Mouse (Mus musculus): ENCODE results near the gene Gpr152. TPM values are rescaled to one million over a fixed set of nuclear protein-coding genes. Genes with fewer than 3 reads are reported as not detected.

Gene Gpr152
- polyA plus RNA-seq, 1 experiment from 2014 or later: not detected

- Histone ChIP-seq H3K9me3 (ENCODE audit: control insufficient read depth, low read length) (no peaks in the 10 kb centered on the region), H3K4me2 (replicated peaks; ENCODE audit: low read depth) (no peak overlapping the region), H3K4me1 (replicated peaks; ENCODE audit: control insufficient read depth, insufficient read depth) (no peaks in the 10 kb centered on the region), H3K9ac (ENCODE audit: low read length) (no peak overlapping the region), H3K27ac (replicated peaks) (no peak overlapping the region), H3K4me3 (ENCODE audit: low read depth, low read length) (no peak overlapping the region), H3K36me3 (ENCODE audit: control insufficient read depth, insufficient read depth, low read length) (peaks cover 14% of the 10 kb centered on the region; the same call in 1 of the 2 replicates), H3K27me3 (ENCODE audit: control insufficient read depth, insufficient read depth, low read length) (no peaks in the 10 kb centered on the region)
- no peak for DNase-seq (ENCODE audit: low spot score)
- no peak for TF ChIP-seq EP300 (optimal IDR thresholded peaks at IDR 0.05)
- no peak for TF ChIP-seq CTCF (IDR thresholded peaks at IDR 0.05; ENCODE audit: low read depth)
- WGBS: 74% methylated on average over 5 of the region's 5 CpGs
- no peak for ATAC-seq (ENCODE audit: low FRiP score, low TSS enrichment)
Observed at GRCm38 (mm10) chr19:4151488-4151860, 11.9 kb downstream of the Gpr152 start.

- no peak overlapping the region for H3K27ac ChIP-seq (replicated peaks)
- H3K4me3 ChIP-seq (ENCODE audit: low read depth, low read length): no peak overlapping the region
- no peak overlapping the region for H3K4me2 ChIP-seq (replicated peaks; ENCODE audit: low read depth)
- no peak for ATAC-seq (ENCODE audit: low FRiP score, low TSS enrichment)
- whole genome bisulfite sequencing: 85% methylated on average over 5 of the region's 5 CpGs
- no peaks in the 10 kb centered on the region for H3K4me1 ChIP-seq (replicated peaks; ENCODE audit: control insufficient read depth, insufficient read depth)
- peaks cover 14% of the 10 kb centered on the region; the same call in 1 of the 2 replicates for H3K36me3 ChIP-seq (ENCODE audit: control insufficient read depth, insufficient read depth, low read length)
- no peaks in the 10 kb centered on the region for H3K27me3 ChIP-seq (ENCODE audit: control insufficient read depth, insufficient read depth, low read length)
- TF ChIP-seq EP300 (optimal IDR thresholded peaks at IDR 0.05) (no peak), CTCF (IDR thresholded peaks at IDR 0.05; ENCODE audit: low read depth) (no peak)
- H3K9me3 ChIP-seq (ENCODE audit: control insufficient read depth, low read length): no peaks in the 10 kb centered on the region
- DNase-seq (ENCODE audit: low spot score): no peak
- H3K9ac ChIP-seq (ENCODE audit: low read length): no peak overlapping the region
Observed at GRCm38 (mm10) chr19:4151898-4152297, 12.3 kb downstream of the Gpr152 start.

- Histone ChIP-seq H3K9me3 (ENCODE audit: control insufficient read depth, low read length) (no peaks in the 10 kb centered on the region), H3K4me1 (replicated peaks; ENCODE audit: control insufficient read depth, insufficient read depth) (no peaks in the 10 kb centered on the region), H3K36me3 (ENCODE audit: control insufficient read depth, insufficient read depth, low read length) (peaks cover 17% of the 10 kb centered on the region; the same call in 1 of the 2 replicates), H3K4me2 (replicated peaks; ENCODE audit: low read depth) (no peak overlapping the region), H3K27me3 (ENCODE audit: control insufficient read depth, insufficient read depth, low read length) (no peaks in the 10 kb centered on the region), H3K9ac (ENCODE audit: low read length) (no peak overlapping the region), H3K4me3 (ENCODE audit: low read depth, low read length) (no peak overlapping the region), H3K27ac (replicated peaks) (no peak overlapping the region; the same call in 1 of the 2 replicates)
- DNase-seq (ENCODE audit: low spot score) (no peak), ATAC-seq (ENCODE audit: low FRiP score, low TSS enrichment) (no peak)
- no peak for TF ChIP-seq CTCF (IDR thresholded peaks at IDR 0.05; ENCODE audit: low read depth)
- no peak for TF ChIP-seq EP300 (optimal IDR thresholded peaks at IDR 0.05)
- 85% methylated on average over 8 of the region's 8 CpGs for whole genome bisulfite sequencing
Observed at GRCm38 (mm10) chr19:4152445-4153231, 13.1 kb downstream of the Gpr152 start.

- H3K36me3 ChIP-seq (ENCODE audit: control insufficient read depth, insufficient read depth, low read length): peaks cover 21% of the 10 kb centered on the region; the same call in 1 of the 2 replicates
- no peak within 1 kb of the TSS; the same call in 1 of the 2 replicates for H3K27ac ChIP-seq (replicated peaks)
- no peak within 1 kb of the TSS for H3K4me3 ChIP-seq (ENCODE audit: low read depth, low read length)
- no peaks in the 10 kb centered on the region for H3K9me3 ChIP-seq (ENCODE audit: control insufficient read depth, low read length)
- ATAC-seq (ENCODE audit: low FRiP score, low TSS enrichment): no peak
- no peak for DNase-seq (ENCODE audit: low spot score)
- no peak within 1 kb of the TSS for H3K4me2 ChIP-seq (replicated peaks; ENCODE audit: low read depth)
- 70% methylated on average over 11 of the region's 11 CpGs for WGBS
- no peaks in the 10 kb centered on the region for H3K4me1 ChIP-seq (replicated peaks; ENCODE audit: control insufficient read depth, insufficient read depth)
- H3K9ac ChIP-seq (ENCODE audit: low read length): no peak within 1 kb of the TSS
- no peaks in the 10 kb centered on the region for H3K27me3 ChIP-seq (ENCODE audit: control insufficient read depth, insufficient read depth, low read length)
- TF ChIP-seq CTCF (IDR thresholded peaks at IDR 0.05; ENCODE audit: low read depth) (no peak), EP300 (optimal IDR thresholded peaks at IDR 0.05) (no peak)
Observed at GRCm38 (mm10) chr19:4153232-4153654, 13.7 kb downstream of the Gpr152 start, which contains the start of gene Ptprcap. Ptprcap (plus strand) TSS chr19:4153604.

DNA sequence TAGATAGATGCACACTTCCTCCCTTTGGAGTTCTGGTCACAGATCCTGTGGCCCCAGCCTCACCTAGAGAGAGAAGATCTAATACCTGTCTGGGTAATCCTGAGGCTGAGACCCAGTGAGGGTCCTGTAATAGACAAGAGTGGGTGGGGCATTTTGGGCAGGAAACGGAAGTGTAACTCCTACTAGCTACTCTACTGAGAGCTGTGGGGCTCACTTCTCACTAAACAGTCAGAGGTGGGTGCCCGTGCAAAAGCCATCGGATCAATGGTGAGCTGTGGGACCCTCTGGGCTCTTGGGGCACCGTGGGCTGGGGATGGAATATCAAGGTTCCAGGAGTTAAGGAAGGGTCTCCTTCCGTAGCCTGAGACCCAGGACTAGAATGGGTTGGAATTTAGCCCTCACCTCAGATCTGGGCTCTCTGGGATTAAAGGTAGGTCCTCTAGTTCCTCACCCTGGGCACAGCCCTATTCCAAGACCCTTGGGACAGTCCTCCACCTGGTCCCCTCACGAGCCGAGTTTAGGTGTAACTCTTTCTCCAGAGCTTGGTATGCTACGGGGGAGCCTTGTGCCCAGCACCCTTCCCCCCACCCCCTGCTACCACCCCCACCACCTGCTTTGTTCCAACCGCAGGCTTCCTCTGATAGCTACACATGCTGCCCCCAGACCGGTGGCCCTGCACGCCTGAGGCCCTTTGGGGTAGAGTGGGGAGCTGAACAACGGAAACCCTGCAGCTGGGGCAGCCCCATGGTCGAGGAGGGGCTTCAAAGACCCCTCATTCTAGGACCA is 15.0 kb downstream of the Gpr152 start:
- no peak for ATAC-seq (ENCODE audit: low FRiP score, low TSS enrichment)
- no peaks in the 10 kb centered on the region for H3K9me3 ChIP-seq (ENCODE audit: control insufficient read depth, low read length)
- H3K4me3 ChIP-seq (ENCODE audit: low read depth, low read length): no peak overlapping the region
- no peak for TF ChIP-seq EP300 (optimal IDR thresholded peaks at IDR 0.05)
- no peak for TF ChIP-seq CTCF (IDR thresholded peaks at IDR 0.05; ENCODE audit: low read depth)
- no peak overlapping the region for H3K27ac ChIP-seq (replicated peaks)
- no peak for DNase-seq (ENCODE audit: low spot score)
- H3K36me3 ChIP-seq (ENCODE audit: control insufficient read depth, insufficient read depth, low read length): peaks cover 32% of the 10 kb centered on the region
- no peaks in the 10 kb centered on the region for H3K4me1 ChIP-seq (replicated peaks; ENCODE audit: control insufficient read depth, insufficient read depth)
- H3K27me3 ChIP-seq (ENCODE audit: control insufficient read depth, insufficient read depth, low read length): no peaks in the 10 kb centered on the region
- 73% methylated on average over 13 of the region's 13 CpGs for WGBS
- no peak overlapping the region for H3K4me2 ChIP-seq (replicated peaks; ENCODE audit: low read depth)
- no peak overlapping the region for H3K9ac ChIP-seq (ENCODE audit: low read length)
